Mouse (Mus musculus) liver, adult 2 months (tissue): ENCODE measurements around the gene Cnot8.

Experiments
- CTCF ChIP-seq: fragments of 200-500 bp; IDR thresholded peaks from 2 replicates; pipeline ENCODE4 v1.5.1; 2011; ENCODE audit warnings: low read depth, low read length, control low read depth
- POLR2A ChIP-seq: fragments of 200-500 bp; IDR thresholded peaks from 2 replicates; pipeline ENCODE4 v1.6.1; 2011; ENCODE audit warnings: low read length, control low read depth; ENCODE audit not compliant: insufficient read depth; ENCODE audit errors: extremely low read depth

DNA sequence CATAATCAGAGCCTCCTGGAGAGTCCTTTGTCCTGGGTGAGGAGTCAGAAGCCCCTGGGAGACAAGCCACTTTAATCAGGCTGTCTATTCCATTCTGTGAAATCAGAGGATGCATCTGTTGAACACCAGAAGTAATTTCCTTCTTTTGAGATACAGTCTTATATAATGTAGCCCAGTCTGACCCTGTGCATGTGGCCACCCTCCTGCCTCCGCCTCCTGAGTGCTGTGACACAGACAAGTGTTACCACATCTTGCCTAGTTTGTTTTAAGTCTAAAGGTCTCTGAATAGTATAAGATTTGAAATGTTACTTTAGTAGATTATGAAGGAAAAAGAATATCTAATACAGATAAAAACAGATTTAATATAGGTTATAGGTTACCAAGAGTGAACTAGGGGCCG is 3.9 kb upstream of the Cnot8 start:
- TF ChIP-seq CTCF: no peak
- no peak for TF ChIP-seq POLR2A
